Mouse (Mus musculus): ENCODE data around the gene Ggct. TPM values are rescaled to one million over a fixed set of nuclear protein-coding genes. Genes with fewer than 3 reads are reported as not detected.
A peak's percentile ranks its signal among the peaks of the same experiment; 100 is the strongest.

Gene Ggct
- total RNA-seq, 2 experiments from 2014 or later: 9.6 to 11.0 TPM

DNA sequence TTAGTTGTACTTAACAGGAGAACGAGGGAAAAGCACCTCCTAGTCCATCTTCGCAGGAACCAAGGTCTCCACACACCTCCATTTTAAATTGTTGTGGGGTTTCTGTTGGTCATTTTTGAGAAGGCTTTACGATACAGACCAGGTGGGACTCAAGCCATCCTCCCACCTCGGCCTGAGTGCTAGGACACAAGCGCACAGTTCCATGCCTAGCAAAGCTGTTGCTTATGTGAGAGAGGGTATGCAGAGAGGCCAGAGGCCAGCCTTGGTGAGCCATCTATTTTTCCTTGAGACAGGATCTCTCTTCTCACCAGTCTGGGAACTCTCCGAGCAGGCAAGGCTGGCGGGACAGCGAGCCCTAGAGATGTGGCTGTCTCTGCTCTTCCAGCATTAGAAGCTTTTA lies 8.7 kb downstream of the Ggct start:
- no peak overlapping the region for H3K27ac ChIP-seq
- no peak for TF ChIP-seq CTCF (IDR thresholded peaks at IDR 0.05)
- intact Hi-C loops (cut with DNase I): no loop called here
- H3K4me3 ChIP-seq: no peak overlapping the region
- no peak for DNase-seq

GRCm38 (mm10) chr6:54983526-54984050 lies 9.2 kb downstream of the Ggct start:
- Histone ChIP-seq H3K27ac (no peak overlapping the region), H3K4me3 (no peak overlapping the region)
- DNase-seq: no peak
- no peak for TF ChIP-seq CTCF (IDR thresholded peaks at IDR 0.05)
- intact Hi-C loops (cut with DNase I): no loop called here

DNA sequence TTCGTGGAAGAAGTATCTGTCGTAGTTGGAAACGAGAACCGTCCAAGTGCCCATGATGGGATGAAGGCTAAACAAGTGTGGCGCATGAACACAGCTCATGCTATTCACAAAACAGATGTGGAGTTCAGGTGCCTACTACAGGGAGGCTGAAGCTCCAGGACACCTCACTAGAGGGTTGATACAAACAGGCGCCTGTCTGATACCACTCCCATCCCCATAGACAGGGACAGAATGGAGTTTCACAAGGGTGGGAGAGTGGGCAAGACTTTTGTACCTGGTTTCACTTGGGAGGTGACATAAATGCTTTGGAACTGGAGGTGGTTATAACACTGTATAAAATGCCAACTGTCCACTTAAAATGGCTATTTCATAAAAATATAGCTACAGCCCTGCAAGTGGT lies 13.3 kb downstream of the Ggct start:
- TF ChIP-seq CTCF (IDR thresholded peaks at IDR 0.05): no peak
- no peak for DNase-seq
- intact Hi-C loops (cut with DNase I): no loop called here
- H3K27ac ChIP-seq: no peak overlapping the region
- H3K4me3 ChIP-seq: no peak overlapping the region

GRCm38 (mm10) chr6:54975616-54976015 lies 17.1 kb downstream of the Ggct start:
- intact Hi-C loops (cut with DNase I): no loop called here
- H3K4me3 ChIP-seq: no peak overlapping the region
- no peak for TF ChIP-seq CTCF (IDR thresholded peaks at IDR 0.05)
- no peak overlapping the region for H3K27ac ChIP-seq
- DNase-seq: no peak

DNA sequence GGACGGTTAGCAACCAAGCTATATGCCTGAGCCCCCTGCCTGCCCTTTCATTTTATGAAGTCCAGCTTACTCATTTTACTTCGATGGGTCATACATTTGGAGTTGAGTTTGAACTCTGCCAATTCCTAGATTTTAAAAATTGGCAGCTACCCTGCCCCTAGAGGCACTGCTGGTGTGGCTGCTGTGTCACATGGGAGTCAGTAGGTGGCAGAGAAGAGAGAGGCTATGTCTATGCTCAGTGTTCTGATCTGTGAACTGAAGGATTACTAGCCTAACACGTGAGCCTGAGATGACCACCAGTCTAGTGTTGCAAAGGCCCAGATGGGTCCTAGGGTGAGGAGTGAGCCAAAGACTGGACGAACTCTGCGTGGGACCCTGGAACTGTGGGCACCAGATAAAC lies 18.2 kb downstream of the Ggct start:
- Histone ChIP-seq H3K4me3 (no peak overlapping the region), H3K27ac (no peak overlapping the region)
- peak; percentile 68 for TF ChIP-seq CTCF (IDR thresholded peaks at IDR 0.05)
- DNase-seq: peak; percentile 40
- intact Hi-C loops (cut with DNase I): loop anchor here (5.0 kb wide), 1 partner anchor 162 kb away; no protein-coding TSS in a partner anchor

GRCm38 (mm10) chr6:54972929-54973211 lies 19.9 kb downstream of the Ggct start:
- peak overlapping the region; percentile 97 for H3K27ac ChIP-seq
- peak; percentile 42 for DNase-seq
- peak; percentile 20; the same call in 1 of the 2 replicates for TF ChIP-seq CTCF (IDR thresholded peaks at IDR 0.05)
- intact Hi-C loops (cut with DNase I): loop anchor here (1.0 to 5.0 kb wide), 2 partner anchors 19 to 161 kb away; partner anchors contain the start of gene Ggct
- H3K4me3 ChIP-seq: peak overlapping the region; percentile 81

DNA sequence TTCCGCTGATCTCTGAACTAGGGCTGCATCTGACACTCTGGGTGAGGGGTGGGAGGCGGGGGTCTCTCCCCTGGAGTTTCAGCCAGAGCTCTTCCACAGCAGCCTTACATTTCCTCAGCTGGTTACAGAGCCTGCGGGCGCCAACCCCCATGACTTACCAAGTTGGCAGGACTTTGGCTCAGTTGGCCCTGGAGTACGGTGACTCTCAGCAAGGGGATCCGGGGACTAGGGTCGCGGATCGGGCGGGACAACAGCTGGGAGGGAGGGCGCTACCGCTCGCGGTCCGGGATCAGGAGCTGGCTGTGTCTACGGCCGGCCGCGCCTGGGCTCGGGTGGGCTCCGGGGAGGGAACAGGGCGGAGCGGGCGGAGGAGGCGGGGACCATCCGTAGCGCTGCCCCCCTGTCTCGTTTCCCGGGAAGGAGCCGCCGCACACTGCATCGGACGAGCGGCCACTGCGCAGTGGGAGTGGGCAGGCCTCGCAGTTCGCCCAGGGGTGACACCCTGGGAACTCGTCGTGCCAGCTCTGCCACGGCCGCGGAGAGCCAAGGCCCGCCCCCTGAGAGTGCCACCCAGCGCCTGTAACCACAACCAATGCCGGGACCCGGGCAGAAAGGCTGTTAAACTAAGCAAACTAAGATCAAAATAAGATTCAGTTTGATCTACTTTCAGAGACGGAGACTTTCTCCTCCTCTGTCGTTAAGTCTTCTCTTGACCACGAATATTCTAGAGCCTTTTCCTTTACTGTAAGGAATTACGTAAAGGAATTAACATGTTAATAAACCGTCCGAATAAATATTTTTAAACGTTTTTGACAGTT lies 20.4 kb downstream of the Ggct start, which contains the start of gene Nod1:
TSS of gene Nod1 (minus strand) at position 502 of the 818 bp plus-strand sequence.
- Histone ChIP-seq H3K27ac (peak within 1 kb of the TSS; percentile 97), H3K4me3 (peak within 1 kb of the TSS; percentile 81)
- TF ChIP-seq CTCF (IDR thresholded peaks at IDR 0.05): peak; percentile 21; the same call in 1 of the 2 replicates
- peak; percentile 93 for DNase-seq
- intact Hi-C loops (cut with DNase I): loop anchor here (1.0 to 5.0 kb wide), 2 partner anchors 20 to 160 kb away; partner anchors contain the start of gene Ggct

DNA sequence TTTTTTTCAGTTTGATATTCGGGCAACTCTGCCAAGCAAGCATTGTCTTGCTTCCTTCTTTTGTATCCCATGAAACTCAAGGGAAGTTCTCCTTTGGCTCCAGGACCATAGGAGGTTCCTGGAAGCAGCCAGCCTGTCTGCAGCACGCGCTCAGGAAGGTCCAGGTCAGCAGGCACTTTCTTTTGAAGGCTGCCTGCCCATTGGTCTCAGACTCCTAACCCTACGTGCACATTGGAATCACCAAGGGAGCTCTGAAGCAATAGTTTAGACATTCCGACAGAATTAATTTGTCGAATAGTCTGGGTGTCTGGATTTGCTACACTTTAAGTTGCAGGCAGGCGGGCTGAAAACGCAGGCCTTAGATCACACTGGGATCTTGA lies 21.0 kb downstream of the Ggct start:
- Histone ChIP-seq H3K4me3 (peak overlapping the region; percentile 81), H3K27ac (peak overlapping the region; percentile 97)
- peak; percentile 45 for DNase-seq
- no peak for TF ChIP-seq CTCF (IDR thresholded peaks at IDR 0.05)
- intact Hi-C loops (cut with DNase I): loop anchor here (1.0 to 5.0 kb wide), 2 partner anchors 21 to 159 kb away; partner anchors contain the start of gene Ggct

- TF ChIP-seq CTCF (IDR thresholded peaks at IDR 0.05): no peak
- DNase-seq: peak; percentile 52
- Histone ChIP-seq H3K4me3 (peak overlapping the region; percentile 81), H3K27ac (peak overlapping the region; percentile 97)
- intact Hi-C loops (cut with DNase I): loop anchor here (5.0 kb wide), 1 partner anchor 158 kb away; no protein-coding TSS in a partner anchor
These were observed 22.2 kb downstream of the Ggct start for GRCm38 (mm10) chr6:54970506-54970905.

DNA sequence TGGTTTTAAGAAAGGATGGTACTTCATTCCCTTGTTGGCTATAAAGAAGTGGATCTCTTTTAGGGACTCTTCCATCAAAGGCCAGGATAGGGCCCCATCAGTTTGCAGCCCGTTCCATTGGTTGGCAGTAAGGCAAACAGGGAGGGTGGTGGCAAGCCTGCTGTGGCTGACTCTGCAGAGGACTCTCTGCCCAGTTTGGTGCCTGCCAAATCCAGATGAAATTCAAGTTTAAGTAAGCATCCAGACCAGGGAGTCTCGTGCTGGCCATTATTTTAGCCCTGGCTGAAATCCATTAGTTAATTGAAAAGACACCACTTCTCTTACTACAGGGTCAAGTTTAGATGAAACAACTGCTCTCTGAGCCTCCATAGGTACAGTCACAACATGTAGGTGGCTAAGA lies 22.9 kb downstream of the Ggct start:
- no peak for TF ChIP-seq CTCF (IDR thresholded peaks at IDR 0.05)
- intact Hi-C loops (cut with DNase I): loop anchor here (5.0 kb wide), 1 partner anchor 158 kb away; no protein-coding TSS in a partner anchor
- H3K4me3 ChIP-seq: peak overlapping the region; percentile 81
- H3K27ac ChIP-seq: peak overlapping the region; percentile 97
- peak; percentile 38 for DNase-seq

DNA sequence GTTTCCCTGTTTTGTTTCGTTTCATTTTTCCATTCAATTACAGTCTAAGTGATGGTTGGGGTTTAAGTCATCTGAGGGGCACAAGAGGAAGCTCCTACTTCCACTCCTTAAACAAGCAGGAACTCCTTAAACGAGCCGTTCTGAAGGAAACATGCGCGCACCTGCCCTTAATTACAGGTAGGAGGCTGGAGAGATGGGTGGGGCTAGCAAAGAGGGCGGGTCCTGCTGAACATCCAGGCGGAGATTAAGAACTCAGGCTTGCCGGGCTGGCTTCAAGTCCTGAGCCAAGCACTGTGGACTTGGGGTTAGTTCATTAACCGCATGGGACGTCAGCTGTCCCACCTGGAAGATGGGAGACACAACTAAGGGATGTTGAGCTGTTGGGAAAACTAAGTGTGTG lies 25.2 kb downstream of the Ggct start:
- Histone ChIP-seq H3K27ac (no peak overlapping the region), H3K4me3 (no peak overlapping the region)
- intact Hi-C loops (cut with DNase I): no loop called here
- no peak for TF ChIP-seq CTCF (IDR thresholded peaks at IDR 0.05)
- no peak for DNase-seq

GRCm38 (mm10) chr6:54965234-54965633 lies 27.5 kb downstream of the Ggct start:
- DNase-seq: no peak
- Histone ChIP-seq H3K4me3 (no peak overlapping the region), H3K27ac (no peak overlapping the region)
- intact Hi-C loops (cut with DNase I): no loop called here
- TF ChIP-seq CTCF (IDR thresholded peaks at IDR 0.05): no peak

GRCm38 (mm10) chr6:54964755-54965154 lies 28.0 kb downstream of the Ggct start:
- Histone ChIP-seq H3K27ac (no peak overlapping the region), H3K4me3 (no peak overlapping the region)
- TF ChIP-seq CTCF (IDR thresholded peaks at IDR 0.05): no peak
- intact Hi-C loops (cut with DNase I): no loop called here
- DNase-seq: no peak
